Mouse (Mus musculus) heart, embryonic 14.5 days (tissue): Measurements from ENCODE around the gene Kif19a. TPM values are rescaled to one million over a fixed set of nuclear protein-coding genes. Genes with fewer than 3 reads are reported as not detected.

Experiments used
- ATAC-seq: fragments of 200-750 bp; cut with Nextera tagmentation; 2 replicates; pipeline ENCODE4 v1.8.0; 2017; ENCODE audit warnings: low read depth, moderate TSS enrichment; ENCODE audit not compliant: insufficient number of reproducible peaks, insufficient read depth, low FRiP score
- H3K27ac ChIP-seq, 2 experiments: fragments of 200-500 bp in 1 of 2; fragments of 300-500 bp in 1 of 2; sonication (generic) in 1 of 2; replicated peaks in 1 of 2; 2 replicates each; pipeline ENCODE4 v1.5.1; 2012 to 2014; ENCODE audit warnings: low read depth in 2 of 2, low read length in 2 of 2, control low read depth in 1 of 2, mild to moderate bottlenecking in 1 of 2, mixed read lengths in 1 of 2; ENCODE audit not compliant: control insufficient read depth in 1 of 2, insufficient read depth in 1 of 2
- H3K27me3 ChIP-seq: fragments of 300-500 bp; sonication (generic); 2 replicates; pipeline ENCODE4 v1.6.1; 2014; ENCODE audit warnings: mild to moderate bottlenecking, low read length, control low read depth; ENCODE audit not compliant: control insufficient read depth, insufficient read depth
- H3K36me3 ChIP-seq: fragments of 300-500 bp; sonication (generic); 2 replicates; pipeline ENCODE4 v1.6.1; 2014; ENCODE audit warnings: mild to moderate bottlenecking, control low read depth, low read length, mixed read lengths; ENCODE audit not compliant: control insufficient read depth, insufficient read depth
- H3K4me1 ChIP-seq, 2 experiments: fragments of 200-500 bp in 1 of 2; fragments of 300-500 bp in 1 of 2; sonication (generic) in 1 of 2; 2 replicates each; pipeline ENCODE4 v1.6.1; 2012 to 2014; ENCODE audit warnings: low read length in 2 of 2, control low read depth in 1 of 2, mixed read lengths in 1 of 2; ENCODE audit not compliant: control insufficient read depth in 2 of 2, insufficient read depth in 2 of 2
- H3K4me2 ChIP-seq: fragments of 300-500 bp; sonication (generic); 2 replicates; pipeline ENCODE4 v1.6.1; 2014; ENCODE audit warnings: mild to moderate bottlenecking, low read length
- H3K4me3 ChIP-seq, 2 experiments: fragments of 200-500 bp in 1 of 2; fragments of 300-500 bp in 1 of 2; sonication (generic) in 1 of 2; 2 replicates each; pipeline ENCODE4 v1.5.1; 2012 to 2014; ENCODE audit warnings: low read length in 2 of 2, mild to moderate bottlenecking in 2 of 2, control low read depth in 1 of 2, low read depth in 1 of 2, moderate library complexity in 1 of 2; ENCODE audit not compliant: control insufficient read depth in 1 of 2, insufficient read depth in 1 of 2
- H3K9ac ChIP-seq: fragments of 300-500 bp; sonication (generic); 2 replicates; pipeline ENCODE4 v1.6.1; 2014; ENCODE audit warnings: mild to moderate bottlenecking, low read length
- H3K9me3 ChIP-seq: fragments of 300-500 bp; sonication (generic); 2 replicates; pipeline ENCODE4 v1.6.1; 2016; ENCODE audit warnings: low read length, control low read depth; ENCODE audit not compliant: control insufficient read depth
- WGBS: fragments of 180-500 bp; shearing (Covaris S2); extraction: QIAGEN DNeasy Blood & Tissue Kit; methylation state at CpG from one replicate; pipeline ENCODE4 v1.1.7; 2014; 5-methylcytosine and 5-hydroxymethylcytosine counted together
- polyA plus RNA-seq: library from polyadenylated mRNA; unstranded; fragments of >200 nt; fragmentation: Nextera tagmentation; extraction: Ambion mirVana; gene quantifications from 2 replicates; pipeline ENCODE4 v1.2.1, GENCODE M21; 2014

Kif19a gene
- polyA plus RNA-seq, 1 experiment from 2014 or later: 0.28 TPM

DNA sequence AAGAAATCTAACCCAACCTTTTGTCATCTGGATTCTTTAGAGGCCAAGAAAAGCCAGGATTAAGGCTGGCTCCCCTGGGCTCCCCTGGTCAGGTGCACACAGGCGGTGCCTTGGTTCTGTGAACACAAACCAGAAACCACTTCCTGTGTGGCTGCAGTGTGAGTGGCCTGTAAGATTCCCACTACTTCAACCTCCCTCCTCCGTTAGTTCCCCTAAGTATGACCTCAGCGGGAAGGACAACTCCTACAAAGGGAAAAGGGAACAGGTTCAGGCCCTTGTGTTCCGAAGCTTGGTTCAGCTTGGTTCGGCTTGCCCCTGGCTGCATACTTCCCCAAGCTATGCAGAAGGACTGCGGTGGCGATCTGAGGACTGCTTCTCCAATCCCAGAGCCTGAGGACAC is 53.0 kb downstream of the Kif19a start:
- no peak overlapping the region for H3K9ac ChIP-seq
- no peaks in the 10 kb centered on the region for H3K36me3 ChIP-seq
- H3K27me3 ChIP-seq: no peaks in the 10 kb centered on the region
- no peak overlapping the region for H3K4me2 ChIP-seq
- ATAC-seq: no peak
- H3K9me3 ChIP-seq: no peaks in the 10 kb centered on the region
- WGBS: 91% methylated on average over 7 of the region's 7 CpGs
- H3K27ac ChIP-seq: no peak overlapping the region
- peaks cover 19 to 21% of the 10 kb centered on the region in 2 experiments for H3K4me1 ChIP-seq
- H3K4me3 ChIP-seq: no peak overlapping the region

DNA sequence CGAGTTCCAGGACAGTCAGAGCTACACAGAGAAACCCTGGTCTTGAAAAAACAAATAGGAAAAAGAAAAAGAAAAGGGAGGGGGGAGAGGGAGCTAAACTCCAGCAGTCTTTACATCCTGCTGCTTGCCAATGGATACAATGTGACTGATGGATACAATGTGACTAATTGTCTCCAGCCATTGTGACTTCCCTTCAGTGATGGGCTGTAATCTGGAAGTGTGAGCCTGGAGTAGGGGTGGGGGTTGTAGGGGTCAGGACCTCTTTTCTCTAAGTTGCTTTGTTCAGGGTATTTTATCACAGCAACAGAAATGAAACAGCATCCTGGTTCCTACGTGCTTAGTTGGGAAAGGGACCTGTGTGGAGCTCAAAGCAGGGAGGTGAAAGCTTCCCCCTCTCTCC is 53.9 kb downstream of the Kif19a start:
- Histone ChIP-seq H3K4me3 (no peak overlapping the region), H3K4me2 (no peak overlapping the region), H3K4me1 (peaks cover 21 to 27% of the 10 kb centered on the region in 2 experiments), H3K9me3 (no peaks in the 10 kb centered on the region), H3K27ac (0 out of 4 replicates have a peak overlapping the region, but pooled peaks of 1 of the 2 experiments have one; percentile 24), H3K36me3 (no peaks in the 10 kb centered on the region), H3K9ac (no peak overlapping the region), H3K27me3 (no peaks in the 10 kb centered on the region)
- ATAC-seq: no peak
- 53% methylated on average over 2 of the region's 2 CpGs for WGBS

DNA sequence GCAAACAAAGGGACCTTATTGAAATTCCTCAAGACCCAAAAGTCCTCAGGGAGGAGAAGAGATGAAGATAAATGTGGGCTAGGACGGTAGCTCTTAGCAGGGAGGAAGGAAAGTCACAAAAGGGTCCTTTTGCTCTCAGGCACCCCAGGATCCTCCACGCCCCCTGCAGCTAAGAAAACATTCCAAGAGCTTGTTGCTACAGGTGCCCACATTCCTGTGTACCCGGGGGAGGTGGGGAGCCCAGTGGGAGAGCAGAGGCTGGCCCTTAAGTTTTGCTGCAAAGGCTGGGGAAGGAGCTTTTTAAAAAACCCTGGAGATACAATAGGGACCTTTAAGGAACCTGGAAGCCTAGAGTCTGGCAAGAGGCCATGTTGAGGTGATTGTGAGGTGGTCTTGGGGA is 55.3 kb downstream of the Kif19a start:
- Histone ChIP-seq H3K9ac (no peak overlapping the region), H3K4me1 (peaks cover 9 to 17% of the 10 kb centered on the region in 2 experiments; a peak in 3 of 4 replicates), H3K4me2 (no peak overlapping the region), H3K27me3 (no peaks in the 10 kb centered on the region), H3K9me3 (no peaks in the 10 kb centered on the region), H3K27ac (no peak overlapping the region), H3K36me3 (no peaks in the 10 kb centered on the region), H3K4me3 (no peak overlapping the region)
- no peak for ATAC-seq
- WGBS: 37% methylated on average over 3 of the region's 3 CpGs

DNA sequence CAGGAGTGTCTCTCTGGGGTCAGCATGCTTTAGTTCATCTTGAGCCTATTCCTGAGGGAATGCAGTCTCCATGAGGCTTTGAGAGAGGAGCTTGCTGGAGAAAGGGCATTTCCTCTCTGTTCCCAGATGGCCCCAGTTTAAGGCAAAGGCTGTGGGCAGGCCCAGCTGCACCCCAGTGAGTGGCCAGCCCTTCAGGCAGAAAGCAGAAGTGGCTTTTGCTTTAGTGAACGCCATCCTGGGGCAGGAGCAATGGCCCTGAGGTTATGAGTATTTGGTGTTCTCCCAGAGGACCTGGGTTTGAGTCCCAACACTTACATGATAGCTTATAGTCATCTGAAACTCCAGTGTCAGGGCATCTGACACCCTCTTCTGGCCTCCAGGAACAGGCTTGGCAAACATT is 56.1 kb downstream of the Kif19a start:
- no peaks in the 10 kb centered on the region for H3K36me3 ChIP-seq
- WGBS: 75% methylated on average over 1 of the region's 1 CpGs
- no peak overlapping the region for H3K9ac ChIP-seq
- no peak for ATAC-seq
- H3K4me1 ChIP-seq: peaks cover 8 to 17% of the 10 kb centered on the region in 2 experiments; a peak in 3 of 4 replicates
- no peaks in the 10 kb centered on the region for H3K9me3 ChIP-seq
- no peak overlapping the region for H3K27ac ChIP-seq
- no peak overlapping the region for H3K4me2 ChIP-seq
- H3K4me3 ChIP-seq: no peak overlapping the region
- no peaks in the 10 kb centered on the region for H3K27me3 ChIP-seq

DNA sequence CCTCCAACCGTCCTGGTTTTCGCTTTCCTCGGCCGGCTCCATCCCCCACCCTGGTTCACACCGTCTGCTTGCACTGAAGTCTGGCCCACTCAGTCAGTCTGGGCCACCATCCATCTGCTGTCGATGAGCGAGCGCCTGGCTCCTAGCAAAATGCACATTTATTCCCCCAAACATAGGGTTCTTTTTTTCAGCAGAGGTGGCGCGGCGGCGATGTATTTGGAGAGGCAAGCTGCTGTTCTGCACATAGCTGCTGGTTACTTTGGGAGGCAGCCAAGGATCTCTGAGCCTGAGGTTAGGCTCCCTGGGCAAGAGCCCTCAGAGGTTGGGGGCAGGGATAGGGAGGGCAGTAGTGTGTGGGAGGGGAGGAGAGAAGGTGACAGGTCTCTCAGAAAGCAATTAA is 57.5 kb downstream of the Kif19a start:
- H3K36me3 ChIP-seq: no peaks in the 10 kb centered on the region
- H3K27me3 ChIP-seq: no peaks in the 10 kb centered on the region
- no peak for ATAC-seq
- H3K4me2 ChIP-seq: no peak overlapping the region; the same call in 1 of the 2 replicates
- H3K4me3 ChIP-seq: no peak overlapping the region
- no peaks in the 10 kb centered on the region for H3K9me3 ChIP-seq
- peak overlapping the region in 1 of 2 experiments; percentile 25; a peak in 2 of 4 replicates for H3K27ac ChIP-seq
- H3K4me1 ChIP-seq: peaks cover 13 to 17% of the 10 kb centered on the region in 2 experiments; a peak in 3 of 4 replicates
- H3K9ac ChIP-seq: no peak overlapping the region
- 57% methylated on average over 12 of the region's 12 CpGs for WGBS

DNA sequence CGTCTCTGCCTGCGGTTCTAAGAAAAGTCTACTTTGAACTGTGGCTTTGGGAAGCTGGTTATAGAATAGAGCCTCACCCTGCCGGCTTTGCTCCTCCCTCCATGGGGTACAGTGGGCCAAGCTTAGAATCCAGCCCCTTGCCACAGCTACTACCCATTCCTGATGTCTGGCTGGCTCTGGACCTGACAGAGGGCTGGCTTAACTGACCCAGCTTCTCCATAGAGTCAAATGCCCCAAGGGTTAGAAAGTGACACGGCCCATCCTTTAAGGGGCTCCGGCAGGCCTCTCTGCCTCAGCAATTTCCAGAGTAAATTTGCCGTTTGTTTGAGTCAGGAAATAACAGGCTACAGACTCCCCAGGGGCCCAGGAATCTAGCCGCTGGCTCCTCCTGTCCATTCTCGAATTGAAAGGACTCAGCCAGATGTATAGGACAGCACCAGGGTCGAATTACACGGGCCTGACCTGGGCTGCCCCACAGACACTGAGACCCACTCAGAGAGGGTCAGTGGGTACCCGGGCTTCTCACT is 58.1 kb downstream of the Kif19a start:
- WGBS: 17% methylated on average over 11 of the region's 11 CpGs
- Histone ChIP-seq H3K4me1 (peaks cover 13 to 17% of the 10 kb centered on the region in 2 experiments; a peak in 3 of 4 replicates), H3K9ac (no peak overlapping the region), H3K27me3 (no peaks in the 10 kb centered on the region), H3K9me3 (no peaks in the 10 kb centered on the region), H3K36me3 (no peaks in the 10 kb centered on the region), H3K4me3 (no peak overlapping the region), H3K4me2 (no peak overlapping the region; the same call in 1 of the 2 replicates), H3K27ac (peak overlapping the region; percentile 25 to 30; a peak in 2 of 4 replicates)
- ATAC-seq: no peak

DNA sequence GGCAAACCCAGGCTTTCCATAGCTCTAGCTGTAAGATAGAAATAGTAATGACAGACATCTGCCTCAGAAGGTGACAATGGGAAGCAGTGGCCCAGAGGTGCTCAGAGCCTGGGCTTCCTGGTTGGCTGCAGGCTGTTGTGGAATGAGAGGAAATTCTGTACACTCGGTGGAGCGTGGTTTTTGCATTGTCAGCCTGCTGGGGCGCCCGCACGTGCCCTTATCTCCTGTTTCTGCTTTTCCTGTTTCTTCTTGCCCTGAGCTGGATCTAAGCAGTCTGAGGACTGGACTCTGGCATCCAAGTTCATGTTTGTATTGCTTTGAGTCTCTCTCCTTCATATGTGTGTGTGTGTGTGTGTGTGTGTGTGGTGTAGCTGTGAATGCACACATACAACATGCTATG is 61.5 kb downstream of the Kif19a start:
- no peak overlapping the region for H3K4me3 ChIP-seq
- ATAC-seq: no peak
- H3K27me3 ChIP-seq: no peaks in the 10 kb centered on the region
- H3K9me3 ChIP-seq: no peaks in the 10 kb centered on the region
- peak overlapping the region in 1 of 2 experiments; percentile 29; a peak in 2 of 4 replicates for H3K27ac ChIP-seq
- H3K4me2 ChIP-seq: no peak overlapping the region
- no peak overlapping the region for H3K9ac ChIP-seq
- H3K36me3 ChIP-seq: no peaks in the 10 kb centered on the region
- 19% methylated on average over 5 of the region's 5 CpGs for WGBS
- H3K4me1 ChIP-seq: peaks cover 27 to 28% of the 10 kb centered on the region in 2 experiments
